Mouse (Mus musculus) heart, embryonic 12.5 days (tissue): Measurements from ENCODE around the gene Dner. TPM values are rescaled to one million over a fixed set of nuclear protein-coding genes. Genes with fewer than 3 reads are reported as not detected.
A peak's percentile ranks its signal among the peaks of the same experiment; 100 is the strongest.

ENCODE experiments used
- ATAC-seq: fragments of 200-750 bp; cut with Nextera tagmentation; 2 replicates; pipeline ENCODE4 v1.8.0; 2017; ENCODE audit warnings: moderate TSS enrichment, moderate library complexity; ENCODE audit not compliant: insufficient number of reproducible peaks, low FRiP score
- H3K27ac ChIP-seq: fragments of 300-500 bp; sonication (generic); 2 replicates; pipeline ENCODE4 v1.5.1; 2016; ENCODE audit warnings: mild to moderate bottlenecking, moderate library complexity; ENCODE audit not compliant: poor library complexity, severe bottlenecking
- H3K27me3 ChIP-seq: fragments of 300-500 bp; sonication (generic); replicated peaks from 2 replicates; pipeline ENCODE4 v1.6.1; 2016; ENCODE audit warnings: mild to moderate bottlenecking, moderate library complexity
- H3K36me3 ChIP-seq: fragments of 300-500 bp; sonication (generic); 2 replicates; pipeline ENCODE4 v1.6.1; 2016; ENCODE audit warnings: mild to moderate bottlenecking, moderate library complexity
- H3K4me1 ChIP-seq: fragments of 300-500 bp; sonication (generic); replicated peaks from 2 replicates; pipeline ENCODE4 v1.6.1; 2016; ENCODE audit warnings: mild to moderate bottlenecking
- H3K4me2 ChIP-seq: fragments of 300-500 bp; sonication (generic); 2 replicates; pipeline ENCODE4 v1.6.1; 2016; ENCODE audit warnings: mild to moderate bottlenecking, moderate library complexity
- H3K4me3 ChIP-seq: fragments of 300-500 bp; sonication (generic); 2 replicates; pipeline ENCODE4 v1.5.1; 2016; ENCODE audit warnings: mild to moderate bottlenecking
- H3K9ac ChIP-seq: fragments of 300-500 bp; sonication (generic); 2 replicates; pipeline ENCODE4 v1.6.1; 2016; ENCODE audit warnings: mild to moderate bottlenecking, moderate library complexity
- H3K9me3 ChIP-seq: fragments of 300-500 bp; sonication (generic); replicated peaks from 2 replicates; pipeline ENCODE4 v1.6.1; 2016; ENCODE audit warnings: mild to moderate bottlenecking, moderate library complexity
- WGBS: fragments of 180-500 bp; shearing (Covaris S2); methylation state at CpG from one replicate; pipeline ENCODE4 v1.1.7; 2016; 5-methylcytosine and 5-hydroxymethylcytosine counted together
- polyA plus RNA-seq: library from polyadenylated mRNA; unstranded; fragments of >200 nt; fragmentation: Nextera tagmentation; extraction: Ambion mirVana; gene quantifications from 2 replicates; pipeline ENCODE4 v1.2.1, GENCODE M21; 2016

Gene Dner
- polyA plus RNA-seq, 1 experiment from 2014 or later = 1.2 TPM

GRCm38 (mm10) chr1:84628244-84628643 is 67.8 kb downstream of the Dner start:
- Histone ChIP-seq H3K27ac (no peak overlapping the region), H3K4me1 (peaks cover 1% of the 10 kb centered on the region; the same call in 1 of the 2 replicates), H3K27me3 (no peaks in the 10 kb centered on the region), H3K9me3 (no peaks in the 10 kb centered on the region), H3K36me3 (no peaks in the 10 kb centered on the region), H3K9ac (no peak overlapping the region), H3K4me3 (no peak overlapping the region), H3K4me2 (no peak overlapping the region)
- WGBS = 63% methylated on average over 6 of the region's 6 CpGs
- ATAC-seq = no peak

GRCm38 (mm10) chr1:84622978-84623554 is 73.0 kb downstream of the Dner start:
- Histone ChIP-seq H3K27ac (no peak overlapping the region), H3K4me3 (no peak overlapping the region), H3K9ac (no peak overlapping the region), H3K9me3 (no peaks in the 10 kb centered on the region), H3K36me3 (no peaks in the 10 kb centered on the region), H3K27me3 (no peaks in the 10 kb centered on the region), H3K4me1 (peaks cover 6% of the 10 kb centered on the region; the same call in 1 of the 2 replicates), H3K4me2 (peak overlapping the region; percentile 27)
- 0 out of 2 replicates have a peak, but pooled peaks have one; percentile 15 for ATAC-seq
- 19% methylated on average over 11 of the region's 12 CpGs for WGBS

- H3K4me2 ChIP-seq = no peak overlapping the region
- H3K27me3 ChIP-seq = no peaks in the 10 kb centered on the region
- 68% methylated on average over 3 of the region's 3 CpGs for WGBS
- no peaks in the 10 kb centered on the region for H3K9me3 ChIP-seq
- no peaks in the 10 kb centered on the region for H3K36me3 ChIP-seq
- H3K4me3 ChIP-seq = no peak overlapping the region
- H3K4me1 ChIP-seq = peaks cover 6% of the 10 kb centered on the region; the same call in 1 of the 2 replicates
- ATAC-seq = no peak
- H3K9ac ChIP-seq = no peak overlapping the region
- no peak overlapping the region for H3K27ac ChIP-seq
These were observed 74.7 kb downstream of the Dner start for GRCm38 (mm10) chr1:84621308-84621707.

GRCm38 (mm10) chr1:84619131-84619760 is 76.8 kb downstream of the Dner start:
- Histone ChIP-seq H3K4me2 (peak overlapping the region; percentile 35), H3K4me3 (no peak overlapping the region), H3K9me3 (no peaks in the 10 kb centered on the region), H3K27ac (no peak overlapping the region), H3K4me1 (peaks cover 14% of the 10 kb centered on the region), H3K27me3 (no peaks in the 10 kb centered on the region), H3K36me3 (no peaks in the 10 kb centered on the region), H3K9ac (no peak overlapping the region)
- WGBS = 43% methylated on average over 16 of the region's 16 CpGs
- ATAC-seq = no peak

GRCm38 (mm10) chr1:84618094-84618493 is 77.9 kb downstream of the Dner start:
- no peak for ATAC-seq
- H3K4me3 ChIP-seq = no peak overlapping the region
- no peaks in the 10 kb centered on the region for H3K27me3 ChIP-seq
- H3K36me3 ChIP-seq = no peaks in the 10 kb centered on the region
- no peak overlapping the region for H3K9ac ChIP-seq
- H3K4me1 ChIP-seq = peaks cover 13% of the 10 kb centered on the region
- H3K27ac ChIP-seq = no peak overlapping the region
- no peaks in the 10 kb centered on the region for H3K9me3 ChIP-seq
- WGBS = 35% methylated on average over 1 of the region's 1 CpGs
- no peak overlapping the region for H3K4me2 ChIP-seq

- H3K4me2 ChIP-seq = no peak overlapping the region
- no peaks in the 10 kb centered on the region for H3K36me3 ChIP-seq
- H3K4me1 ChIP-seq = peaks cover 9% of the 10 kb centered on the region
- no peak overlapping the region for H3K27ac ChIP-seq
- H3K9me3 ChIP-seq = no peaks in the 10 kb centered on the region
- H3K9ac ChIP-seq = no peak overlapping the region
- no peaks in the 10 kb centered on the region for H3K27me3 ChIP-seq
- no peak overlapping the region for H3K4me3 ChIP-seq
- ATAC-seq = no peak
These were observed 79.9 kb downstream of the Dner start for GRCm38 (mm10) chr1:84616133-84616532.

- no peak overlapping the region for H3K4me2 ChIP-seq
- no peaks in the 10 kb centered on the region for H3K9me3 ChIP-seq
- no peak overlapping the region for H3K27ac ChIP-seq
- no peaks in the 10 kb centered on the region for H3K36me3 ChIP-seq
- peaks cover 9% of the 10 kb centered on the region for H3K4me1 ChIP-seq
- no peak overlapping the region for H3K9ac ChIP-seq
- H3K27me3 ChIP-seq = no peaks in the 10 kb centered on the region
- no peak overlapping the region for H3K4me3 ChIP-seq
- ATAC-seq = no peak
- 42% methylated on average over 7 of the region's 7 CpGs for WGBS
These were observed 81.4 kb downstream of the Dner start for GRCm38 (mm10) chr1:84614596-84614995.

GRCm38 (mm10) chr1:84613119-84613518 is 82.9 kb downstream of the Dner start:
- no peak for ATAC-seq

GRCm38 (mm10) chr1:84611331-84611730 is 84.7 kb downstream of the Dner start:
- H3K4me2 ChIP-seq = no peak overlapping the region
- no peak overlapping the region for H3K27ac ChIP-seq
- H3K36me3 ChIP-seq = no peaks in the 10 kb centered on the region
- H3K27me3 ChIP-seq = no peaks in the 10 kb centered on the region
- H3K9ac ChIP-seq = no peak overlapping the region
- WGBS = 74% methylated on average over 3 of the region's 3 CpGs
- H3K4me1 ChIP-seq = peaks cover 9% of the 10 kb centered on the region
- no peak for ATAC-seq
- no peak overlapping the region for H3K4me3 ChIP-seq
- H3K9me3 ChIP-seq = no peaks in the 10 kb centered on the region

More at GRCm38 (mm10) chr1:84613119-84613518, 82.9 kb downstream of the Dner start:
- no peak overlapping the region for H3K4me3 ChIP-seq
- no peak overlapping the region for H3K27ac ChIP-seq
- H3K36me3 ChIP-seq = no peaks in the 10 kb centered on the region
- H3K9ac ChIP-seq = no peak overlapping the region
- no peaks in the 10 kb centered on the region for H3K27me3 ChIP-seq
- H3K4me2 ChIP-seq = no peak overlapping the region
- H3K9me3 ChIP-seq = no peaks in the 10 kb centered on the region
- 85% methylated on average over 8 of the region's 8 CpGs for WGBS
- H3K4me1 ChIP-seq = peaks cover 9% of the 10 kb centered on the region

- no peaks in the 10 kb centered on the region for H3K36me3 ChIP-seq
- H3K27me3 ChIP-seq = no peaks in the 10 kb centered on the region
- no peak overlapping the region for H3K9ac ChIP-seq
- H3K4me1 ChIP-seq = no peaks in the 10 kb centered on the region
- H3K4me3 ChIP-seq = no peak overlapping the region
- H3K4me2 ChIP-seq = no peak overlapping the region
- no peaks in the 10 kb centered on the region for H3K9me3 ChIP-seq
- no peak overlapping the region for H3K27ac ChIP-seq
- ATAC-seq = no peak
- 81% methylated on average over 5 of the region's 5 CpGs for WGBS
These were observed 97.0 kb downstream of the Dner start for GRCm38 (mm10) chr1:84599025-84599424.

GRCm38 (mm10) chr1:84596023-84596422 is 100.0 kb downstream of the Dner start:
- H3K9me3 ChIP-seq = no peaks in the 10 kb centered on the region
- no peak overlapping the region for H3K9ac ChIP-seq
- H3K4me1 ChIP-seq = no peaks in the 10 kb centered on the region
- 76% methylated on average over 3 of the region's 3 CpGs for WGBS
- no peak for ATAC-seq
- no peak overlapping the region for H3K4me2 ChIP-seq
- H3K27ac ChIP-seq = no peak overlapping the region
- H3K4me3 ChIP-seq = no peak overlapping the region
- H3K36me3 ChIP-seq = no peaks in the 10 kb centered on the region
- H3K27me3 ChIP-seq = no peaks in the 10 kb centered on the region

- no peak overlapping the region for H3K4me2 ChIP-seq
These were observed 103.6 kb downstream of the Dner start for GRCm38 (mm10) chr1:84592394-84592793.

More at GRCm38 (mm10) chr1:84592394-84592793, 103.6 kb downstream of the Dner start:
- Histone ChIP-seq H3K27ac (no peak overlapping the region), H3K27me3 (no peaks in the 10 kb centered on the region), H3K4me3 (no peak overlapping the region), H3K9me3 (no peaks in the 10 kb centered on the region), H3K4me1 (no peaks in the 10 kb centered on the region; the same call in 1 of the 2 replicates), H3K9ac (no peak overlapping the region), H3K36me3 (no peaks in the 10 kb centered on the region)
- WGBS = 78% methylated on average over 3 of the region's 3 CpGs
- ATAC-seq = no peak
